Mouse (Mus musculus): ENCODE results near the gene Camta1. TPM values are rescaled to one million over a fixed set of nuclear protein-coding genes. Genes with fewer than 3 reads are reported as not detected.

Camta1 gene
- polyA plus RNA-seq, 1 experiment from 2014 or later: 93.9 TPM

GRCm38 (mm10) chr4:151880044-151880690 is 18.5 kb upstream of the Camta1 start:
- ATAC-seq (replicated peaks; ENCODE audit: low FRiP score) (no peak), DNase-seq (ENCODE audit: low spot score) (no peak)
- no peak overlapping the region for H3K9ac ChIP-seq (ENCODE audit: low read depth, low read length)
- 72% methylated on average over 5 of the region's 5 CpGs for WGBS
- H3K27ac ChIP-seq (ENCODE audit: low read depth, low read length): no peak overlapping the region
- peaks cover 9% of the 10 kb centered on the region for H3K27me3 ChIP-seq (replicated peaks; ENCODE audit: control insufficient read depth, insufficient read depth, low read length)
- H3K4me1 ChIP-seq (replicated peaks; ENCODE audit: control insufficient read depth, insufficient read depth, low read length): no peaks in the 10 kb centered on the region
- no peak overlapping the region for H3K4me3 ChIP-seq (ENCODE audit: low read depth, low read length)
- no peak overlapping the region for H3K4me2 ChIP-seq
- no peaks in the 10 kb centered on the region for H3K9me3 ChIP-seq (ENCODE audit: control insufficient read depth, low read length)
- H3K36me3 ChIP-seq (ENCODE audit: control insufficient read depth, insufficient read depth, low read length): no peaks in the 10 kb centered on the region

- H3K9me3 ChIP-seq (ENCODE audit: control insufficient read depth, low read length): no peaks in the 10 kb centered on the region
- WGBS: 60% methylated on average over 14 of the region's 14 CpGs
- H3K27ac ChIP-seq (ENCODE audit: low read depth, low read length): no peak overlapping the region
- H3K4me2 ChIP-seq: no peak overlapping the region
- H3K9ac ChIP-seq (ENCODE audit: low read depth, low read length): no peak overlapping the region
- H3K4me3 ChIP-seq (ENCODE audit: low read depth, low read length): no peak overlapping the region
- H3K4me1 ChIP-seq (replicated peaks; ENCODE audit: control insufficient read depth, insufficient read depth, low read length): no peaks in the 10 kb centered on the region
- DNase-seq (ENCODE audit: low spot score) (no peak), ATAC-seq (replicated peaks; ENCODE audit: low FRiP score) (no peak)
- H3K27me3 ChIP-seq (replicated peaks; ENCODE audit: control insufficient read depth, insufficient read depth, low read length): peaks cover 12% of the 10 kb centered on the region
- no peaks in the 10 kb centered on the region for H3K36me3 ChIP-seq (ENCODE audit: control insufficient read depth, insufficient read depth, low read length)
Observed at GRCm38 (mm10) chr4:151876400-151876799, 14.7 kb upstream of the Camta1 start.

- DNase-seq (ENCODE audit: low spot score) (no peak), ATAC-seq (replicated peaks; ENCODE audit: low FRiP score) (no peak)
- no peaks in the 10 kb centered on the region for H3K36me3 ChIP-seq (ENCODE audit: control insufficient read depth, insufficient read depth, low read length)
- H3K27me3 ChIP-seq (replicated peaks; ENCODE audit: control insufficient read depth, insufficient read depth, low read length): no peaks in the 10 kb centered on the region
- 57% methylated on average over 9 of the region's 9 CpGs for WGBS
- H3K4me1 ChIP-seq (replicated peaks; ENCODE audit: control insufficient read depth, insufficient read depth, low read length): peaks cover 33% of the 10 kb centered on the region
- peak overlapping the region; percentile 88 for H3K4me2 ChIP-seq
- no peak overlapping the region for H3K27ac ChIP-seq (ENCODE audit: low read depth, low read length)
- peak overlapping the region; percentile 30; the same call in 1 of the 2 replicates for H3K9ac ChIP-seq (ENCODE audit: low read depth, low read length)
- peak overlapping the region; percentile 89 for H3K4me3 ChIP-seq (ENCODE audit: low read depth, low read length)
- no peaks in the 10 kb centered on the region for H3K9me3 ChIP-seq (ENCODE audit: control insufficient read depth, low read length)
Observed at GRCm38 (mm10) chr4:151863511-151863910, 1.8 kb upstream of the Camta1 start.

GRCm38 (mm10) chr4:151861471-151861805 is 238 bp downstream of the Camta1 start:
- ATAC-seq (replicated peaks; ENCODE audit: low FRiP score) (no peak), DNase-seq (ENCODE audit: low spot score) (no peak)

GRCm38 (mm10) chr4:151860441-151861331 is 990 bp downstream of the Camta1 start:
- peaks cover 38% of the 10 kb centered on the region for H3K4me1 ChIP-seq (replicated peaks; ENCODE audit: control insufficient read depth, insufficient read depth, low read length)
- WGBS: under 1% methylated on average over 38 of the region's 63 CpGs
- DNase-seq (ENCODE audit: low spot score): peak; percentile 62
- no peak for ATAC-seq (replicated peaks; ENCODE audit: low FRiP score)
- no peaks in the 10 kb centered on the region for H3K36me3 ChIP-seq (ENCODE audit: control insufficient read depth, insufficient read depth, low read length)
- no peaks in the 10 kb centered on the region for H3K9me3 ChIP-seq (ENCODE audit: control insufficient read depth, low read length)
- peak overlapping the region; percentile 83 for H3K27ac ChIP-seq (ENCODE audit: low read depth, low read length)
- peak overlapping the region; percentile 89 for H3K4me3 ChIP-seq (ENCODE audit: low read depth, low read length)
- peak overlapping the region; percentile 97 for H3K4me2 ChIP-seq
- no peaks in the 10 kb centered on the region for H3K27me3 ChIP-seq (replicated peaks; ENCODE audit: control insufficient read depth, insufficient read depth, low read length)
- H3K9ac ChIP-seq (ENCODE audit: low read depth, low read length): peak overlapping the region; percentile 86

More at GRCm38 (mm10) chr4:151861471-151861805, 238 bp downstream of the Camta1 start:
- Histone ChIP-seq H3K36me3 (ENCODE audit: control insufficient read depth, insufficient read depth, low read length) (no peaks in the 10 kb centered on the region), H3K27me3 (replicated peaks; ENCODE audit: control insufficient read depth, insufficient read depth, low read length) (no peaks in the 10 kb centered on the region), H3K4me2 (peak overlapping the region; percentile 97), H3K9me3 (ENCODE audit: control insufficient read depth, low read length) (no peaks in the 10 kb centered on the region), H3K9ac (ENCODE audit: low read depth, low read length) (peak overlapping the region; percentile 86), H3K4me1 (replicated peaks; ENCODE audit: control insufficient read depth, insufficient read depth, low read length) (peaks cover 38% of the 10 kb centered on the region), H3K4me3 (ENCODE audit: low read depth, low read length) (peak overlapping the region; percentile 89), H3K27ac (ENCODE audit: low read depth, low read length) (peak overlapping the region; percentile 83)
- 0% methylated on average over 34 of the region's 58 CpGs for WGBS

- Histone ChIP-seq H3K9ac (ENCODE audit: low read depth, low read length) (no peak overlapping the region), H3K27me3 (replicated peaks; ENCODE audit: control insufficient read depth, insufficient read depth, low read length) (no peaks in the 10 kb centered on the region), H3K4me3 (ENCODE audit: low read depth, low read length) (peak overlapping the region; percentile 33), H3K27ac (ENCODE audit: low read depth, low read length) (peak overlapping the region; percentile 55; the same call in 1 of the 2 replicates), H3K36me3 (ENCODE audit: control insufficient read depth, insufficient read depth, low read length) (no peaks in the 10 kb centered on the region), H3K4me1 (replicated peaks; ENCODE audit: control insufficient read depth, insufficient read depth, low read length) (peaks cover 38% of the 10 kb centered on the region), H3K4me2 (peak overlapping the region; percentile 97), H3K9me3 (ENCODE audit: control insufficient read depth, low read length) (no peaks in the 10 kb centered on the region)
- WGBS: 36% methylated on average over 7 of the region's 7 CpGs
- ATAC-seq (replicated peaks; ENCODE audit: low FRiP score) (no peak), DNase-seq (ENCODE audit: low spot score) (no peak)
Observed at GRCm38 (mm10) chr4:151859275-151859674, 2.4 kb downstream of the Camta1 start.

GRCm38 (mm10) chr4:151853949-151854348 is 7.7 kb downstream of the Camta1 start:
- H3K9ac ChIP-seq (ENCODE audit: low read depth, low read length): no peak overlapping the region
- WGBS: 71% methylated on average over 3 of the region's 3 CpGs
- H3K36me3 ChIP-seq (ENCODE audit: control insufficient read depth, insufficient read depth, low read length): no peaks in the 10 kb centered on the region
- DNase-seq (ENCODE audit: low spot score) (no peak), ATAC-seq (replicated peaks; ENCODE audit: low FRiP score) (no peak)
- H3K27ac ChIP-seq (ENCODE audit: low read depth, low read length): no peak overlapping the region
- H3K4me3 ChIP-seq (ENCODE audit: low read depth, low read length): no peak overlapping the region
- H3K4me2 ChIP-seq: no peak overlapping the region
- peaks cover 34% of the 10 kb centered on the region for H3K4me1 ChIP-seq (replicated peaks; ENCODE audit: control insufficient read depth, insufficient read depth, low read length)
- H3K9me3 ChIP-seq (ENCODE audit: control insufficient read depth, low read length): no peaks in the 10 kb centered on the region
- no peaks in the 10 kb centered on the region for H3K27me3 ChIP-seq (replicated peaks; ENCODE audit: control insufficient read depth, insufficient read depth, low read length)

- H3K27ac ChIP-seq (ENCODE audit: low read depth, low read length): no peak overlapping the region
- DNase-seq (ENCODE audit: low spot score) (peak; percentile 47), ATAC-seq (replicated peaks; ENCODE audit: low FRiP score) (peak; percentile 61; the same call in 1 of the 2 replicates)
- no peak overlapping the region for H3K4me2 ChIP-seq
- no peaks in the 10 kb centered on the region for H3K9me3 ChIP-seq (ENCODE audit: control insufficient read depth, low read length)
- H3K4me1 ChIP-seq (replicated peaks; ENCODE audit: control insufficient read depth, insufficient read depth, low read length): peaks cover 30% of the 10 kb centered on the region
- H3K27me3 ChIP-seq (replicated peaks; ENCODE audit: control insufficient read depth, insufficient read depth, low read length): no peaks in the 10 kb centered on the region
- whole genome bisulfite sequencing: 56% methylated on average over 2 of the region's 2 CpGs
- no peaks in the 10 kb centered on the region for H3K36me3 ChIP-seq (ENCODE audit: control insufficient read depth, insufficient read depth, low read length)
- no peak overlapping the region for H3K4me3 ChIP-seq (ENCODE audit: low read depth, low read length)
- H3K9ac ChIP-seq (ENCODE audit: low read depth, low read length): no peak overlapping the region
Observed at GRCm38 (mm10) chr4:151851179-151851578, 10.5 kb downstream of the Camta1 start.
